Mouse (Mus musculus): ENCODE results near the gene Aplp1. TPM values are rescaled to one million over a fixed set of nuclear protein-coding genes. Genes with fewer than 3 reads are reported as not detected.
A peak's percentile ranks its signal among the peaks of the same experiment; 100 is the strongest.

The Aplp1 gene
- polyA plus RNA-seq, 1 experiment from 2014 or later = 51.0 TPM

- Histone ChIP-seq H3K4me1 (ENCODE audit: control insufficient read depth, insufficient read depth, low read length) (no peaks in the 10 kb centered on the region), H3K9ac (ENCODE audit: low read depth, low read length) (no peak within 1 kb of the TSS), H3K36me3 (ENCODE audit: control insufficient read depth, insufficient read depth, low read length) (no peaks in the 10 kb centered on the region), H3K4me3 (ENCODE audit: low read depth, low read length) (no peak within 1 kb of the TSS), H3K9me3 (ENCODE audit: control insufficient read depth, low read length) (peaks cover 1% of the 10 kb centered on the region; the same call in 1 of the 2 replicates), H3K27me3 (replicated peaks; ENCODE audit: control insufficient read depth, insufficient read depth, low read length) (no peaks in the 10 kb centered on the region), H3K27ac (replicated peaks; ENCODE audit: low read depth, low read length) (no peak within 1 kb of the TSS), H3K4me2 (ENCODE audit: low read depth, low read length) (no peak within 1 kb of the TSS)
- DNase-seq (ENCODE audit: low spot score) = no peak
- WGBS = 64% methylated on average over 5 of the region's 5 CpGs
- no peak for ATAC-seq (ENCODE audit: low read depth)
Measured at GRCm38 (mm10) chr7:30413596-30413995, 31.7 kb downstream of the Aplp1 start, which contains the start of gene Tyrobp. Tyrobp (plus strand) TSS chr7:30413760.

- no peaks in the 10 kb centered on the region for H3K9me3 ChIP-seq (ENCODE audit: control insufficient read depth, low read length)
- H3K4me2 ChIP-seq (ENCODE audit: low read depth, low read length) = no peak overlapping the region
- H3K27ac ChIP-seq (replicated peaks; ENCODE audit: low read depth, low read length) = no peak overlapping the region
- 38% methylated on average over 4 of the region's 4 CpGs for WGBS
- DNase-seq (ENCODE audit: low spot score) = no peak
- no peaks in the 10 kb centered on the region for H3K4me1 ChIP-seq (ENCODE audit: control insufficient read depth, insufficient read depth, low read length)
- H3K36me3 ChIP-seq (ENCODE audit: control insufficient read depth, insufficient read depth, low read length) = no peaks in the 10 kb centered on the region
- ATAC-seq (ENCODE audit: low read depth) = no peak
- H3K4me3 ChIP-seq (ENCODE audit: low read depth, low read length) = no peak overlapping the region
- no peaks in the 10 kb centered on the region for H3K27me3 ChIP-seq (replicated peaks; ENCODE audit: control insufficient read depth, insufficient read depth, low read length)
- H3K9ac ChIP-seq (ENCODE audit: low read depth, low read length) = no peak overlapping the region
Measured at GRCm38 (mm10) chr7:30412735-30413147, 32.6 kb downstream of the Aplp1 start.

DNA sequence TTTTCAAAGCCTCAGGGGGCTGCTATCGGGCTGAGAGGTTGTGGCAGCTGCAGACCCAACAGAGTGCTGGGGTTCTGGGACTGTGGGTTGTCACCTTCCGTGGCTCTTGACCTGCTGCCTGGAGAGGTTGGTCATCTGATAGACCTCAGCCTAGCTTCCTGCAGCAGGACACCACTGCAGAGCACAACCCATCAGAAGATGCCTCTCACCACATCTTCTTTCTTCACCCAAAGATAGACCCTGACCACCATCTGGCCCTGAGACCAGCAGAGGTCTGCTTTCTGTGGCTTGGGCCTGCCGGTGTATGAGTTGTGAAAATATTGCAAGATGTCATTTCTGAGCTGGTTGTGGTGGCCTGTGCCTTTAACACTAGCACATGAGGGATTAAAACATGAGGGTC is 34.3 kb downstream of the Aplp1 start:
- Histone ChIP-seq H3K4me3 (ENCODE audit: low read depth, low read length) (no peak overlapping the region), H3K27ac (replicated peaks; ENCODE audit: low read depth, low read length) (no peak overlapping the region), H3K9me3 (ENCODE audit: control insufficient read depth, low read length) (no peaks in the 10 kb centered on the region), H3K4me2 (ENCODE audit: low read depth, low read length) (no peak overlapping the region), H3K4me1 (ENCODE audit: control insufficient read depth, insufficient read depth, low read length) (no peaks in the 10 kb centered on the region), H3K27me3 (replicated peaks; ENCODE audit: control insufficient read depth, insufficient read depth, low read length) (no peaks in the 10 kb centered on the region), H3K36me3 (ENCODE audit: control insufficient read depth, insufficient read depth, low read length) (no peaks in the 10 kb centered on the region), H3K9ac (ENCODE audit: low read depth, low read length) (no peak overlapping the region)
- no peak for ATAC-seq (ENCODE audit: low read depth)
- WGBS = 66% methylated on average over 3 of the region's 3 CpGs
- no peak for DNase-seq (ENCODE audit: low spot score)

GRCm38 (mm10) chr7:30409789-30410188 is 35.5 kb downstream of the Aplp1 start:
- ATAC-seq (ENCODE audit: low read depth) = no peak
- no peak overlapping the region for H3K27ac ChIP-seq (replicated peaks; ENCODE audit: low read depth, low read length)
- H3K36me3 ChIP-seq (ENCODE audit: control insufficient read depth, insufficient read depth, low read length) = no peaks in the 10 kb centered on the region
- H3K4me1 ChIP-seq (ENCODE audit: control insufficient read depth, insufficient read depth, low read length) = no peaks in the 10 kb centered on the region
- no peak overlapping the region for H3K4me2 ChIP-seq (ENCODE audit: low read depth, low read length)
- whole genome bisulfite sequencing = 79% methylated on average over 2 of the region's 2 CpGs
- H3K9ac ChIP-seq (ENCODE audit: low read depth, low read length) = no peak overlapping the region
- H3K9me3 ChIP-seq (ENCODE audit: control insufficient read depth, low read length) = no peaks in the 10 kb centered on the region
- no peak for DNase-seq (ENCODE audit: low spot score)
- H3K27me3 ChIP-seq (replicated peaks; ENCODE audit: control insufficient read depth, insufficient read depth, low read length) = no peaks in the 10 kb centered on the region
- H3K4me3 ChIP-seq (ENCODE audit: low read depth, low read length) = no peak overlapping the region

DNA sequence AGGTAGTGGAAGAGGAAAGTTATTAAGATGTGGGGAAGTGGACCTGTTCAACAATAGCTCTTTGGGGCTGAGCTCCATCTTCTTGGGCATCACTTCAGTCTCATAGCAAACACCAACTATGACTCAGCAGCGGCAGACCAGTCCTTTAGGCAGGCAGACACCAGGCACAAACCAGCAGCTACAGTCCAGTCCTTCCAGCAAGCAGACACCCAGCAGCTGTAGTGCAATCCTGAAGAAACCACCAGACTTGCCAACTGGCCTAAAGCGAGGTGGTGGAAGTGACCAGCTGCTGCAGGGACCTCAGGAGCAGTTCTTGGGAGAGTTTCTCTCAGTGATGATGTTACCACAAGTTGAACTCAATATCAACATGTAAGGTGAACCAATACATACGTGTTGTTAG is 36.7 kb downstream of the Aplp1 start:
- ATAC-seq (ENCODE audit: low read depth) = no peak
- Histone ChIP-seq H3K27ac (replicated peaks; ENCODE audit: low read depth, low read length) (no peak overlapping the region), H3K27me3 (replicated peaks; ENCODE audit: control insufficient read depth, insufficient read depth, low read length) (no peaks in the 10 kb centered on the region), H3K9me3 (ENCODE audit: control insufficient read depth, low read length) (no peaks in the 10 kb centered on the region), H3K36me3 (ENCODE audit: control insufficient read depth, insufficient read depth, low read length) (no peaks in the 10 kb centered on the region), H3K4me2 (ENCODE audit: low read depth, low read length) (no peak overlapping the region), H3K4me1 (ENCODE audit: control insufficient read depth, insufficient read depth, low read length) (no peaks in the 10 kb centered on the region), H3K4me3 (ENCODE audit: low read depth, low read length) (no peak overlapping the region), H3K9ac (ENCODE audit: low read depth, low read length) (no peak overlapping the region)
- DNase-seq (ENCODE audit: low spot score) = no peak
- 83% methylated on average over 3 of the region's 3 CpGs for WGBS

GRCm38 (mm10) chr7:30402343-30402742 is 43.0 kb downstream of the Aplp1 start:
- Histone ChIP-seq H3K4me1 (ENCODE audit: control insufficient read depth, insufficient read depth, low read length) (no peaks in the 10 kb centered on the region), H3K36me3 (ENCODE audit: control insufficient read depth, insufficient read depth, low read length) (no peaks in the 10 kb centered on the region), H3K4me3 (ENCODE audit: low read depth, low read length) (no peak overlapping the region), H3K27ac (replicated peaks; ENCODE audit: low read depth, low read length) (no peak overlapping the region), H3K27me3 (replicated peaks; ENCODE audit: control insufficient read depth, insufficient read depth, low read length) (no peaks in the 10 kb centered on the region), H3K9ac (ENCODE audit: low read depth, low read length) (no peak overlapping the region), H3K9me3 (ENCODE audit: control insufficient read depth, low read length) (no peaks in the 10 kb centered on the region), H3K4me2 (ENCODE audit: low read depth, low read length) (no peak overlapping the region)
- ATAC-seq (ENCODE audit: low read depth) = no peak
- no peak for DNase-seq (ENCODE audit: low spot score)
- 69% methylated on average over 4 of the region's 4 CpGs for WGBS

- Histone ChIP-seq H3K27me3 (replicated peaks; ENCODE audit: control insufficient read depth, insufficient read depth, low read length) (no peaks in the 10 kb centered on the region), H3K9ac (ENCODE audit: low read depth, low read length) (no peak overlapping the region), H3K4me3 (ENCODE audit: low read depth, low read length) (no peak overlapping the region), H3K9me3 (ENCODE audit: control insufficient read depth, low read length) (no peaks in the 10 kb centered on the region), H3K36me3 (ENCODE audit: control insufficient read depth, insufficient read depth, low read length) (no peaks in the 10 kb centered on the region), H3K27ac (replicated peaks; ENCODE audit: low read depth, low read length) (no peak overlapping the region), H3K4me1 (ENCODE audit: control insufficient read depth, insufficient read depth, low read length) (no peaks in the 10 kb centered on the region), H3K4me2 (ENCODE audit: low read depth, low read length) (no peak overlapping the region)
- DNase-seq (ENCODE audit: low spot score) (peak; percentile 78), ATAC-seq (ENCODE audit: low read depth) (peak; percentile 57; the same call in 1 of the 2 replicates)
- 38% methylated on average over 7 of the region's 7 CpGs for WGBS
Measured at GRCm38 (mm10) chr7:30399671-30400070, 45.7 kb downstream of the Aplp1 start.

DNA sequence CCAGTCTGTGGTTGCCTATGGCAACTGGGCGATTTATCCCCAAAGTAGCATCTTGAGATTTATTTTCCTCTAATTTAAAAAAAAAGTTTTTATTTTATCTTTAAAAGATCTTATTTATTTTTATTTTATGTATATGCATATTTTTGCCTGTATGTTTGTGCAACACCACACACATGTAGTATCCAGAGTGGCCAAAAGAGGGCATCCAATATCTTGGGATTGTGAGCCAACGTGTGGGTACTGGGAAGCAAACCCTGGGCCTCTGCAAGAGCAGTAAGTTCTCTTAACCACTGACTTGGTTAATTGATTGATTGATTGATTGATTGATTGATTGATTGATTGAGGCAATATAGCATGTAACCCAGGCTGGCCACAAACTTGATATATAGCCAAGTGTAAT is 50.5 kb downstream of the Aplp1 start:
- 51% methylated on average over 2 of the region's 2 CpGs for WGBS

GRCm38 (mm10) chr7:30394379-30394778 is 51.0 kb downstream of the Aplp1 start:
- 39% methylated on average over 10 of the region's 11 CpGs for WGBS
- Histone ChIP-seq H3K9me3 (ENCODE audit: control insufficient read depth, low read length) (no peaks in the 10 kb centered on the region), H3K4me3 (ENCODE audit: low read depth, low read length) (no peak overlapping the region), H3K27ac (replicated peaks; ENCODE audit: low read depth, low read length) (0 out of 2 replicates have a peak overlapping the region, but pooled peaks have one; percentile 34), H3K9ac (ENCODE audit: low read depth, low read length) (no peak overlapping the region), H3K4me1 (ENCODE audit: control insufficient read depth, insufficient read depth, low read length) (no peaks in the 10 kb centered on the region), H3K36me3 (ENCODE audit: control insufficient read depth, insufficient read depth, low read length) (no peaks in the 10 kb centered on the region), H3K4me2 (ENCODE audit: low read depth, low read length) (no peak overlapping the region), H3K27me3 (replicated peaks; ENCODE audit: control insufficient read depth, insufficient read depth, low read length) (no peaks in the 10 kb centered on the region)
- DNase-seq (ENCODE audit: low spot score) (peak; percentile 26), ATAC-seq (ENCODE audit: low read depth) (peak; percentile 37; the same call in 1 of the 2 replicates)

More for the DNA sequence above, 50.5 kb downstream of the Aplp1 start:
- ATAC-seq (ENCODE audit: low read depth) (no peak), DNase-seq (ENCODE audit: low spot score) (no peak)
- H3K27ac ChIP-seq (replicated peaks; ENCODE audit: low read depth, low read length) = no peak overlapping the region
- H3K4me2 ChIP-seq (ENCODE audit: low read depth, low read length) = no peak overlapping the region
- H3K36me3 ChIP-seq (ENCODE audit: control insufficient read depth, insufficient read depth, low read length) = no peaks in the 10 kb centered on the region
- H3K27me3 ChIP-seq (replicated peaks; ENCODE audit: control insufficient read depth, insufficient read depth, low read length) = no peaks in the 10 kb centered on the region
- H3K4me1 ChIP-seq (ENCODE audit: control insufficient read depth, insufficient read depth, low read length) = no peaks in the 10 kb centered on the region
- no peaks in the 10 kb centered on the region for H3K9me3 ChIP-seq (ENCODE audit: control insufficient read depth, low read length)
- H3K9ac ChIP-seq (ENCODE audit: low read depth, low read length) = no peak overlapping the region
- H3K4me3 ChIP-seq (ENCODE audit: low read depth, low read length) = no peak overlapping the region
